Mouse (Mus musculus) large intestine, adult 2 months (tissue): Measurements from ENCODE around the gene Heatr1. TPM values are rescaled to one million over a fixed set of nuclear protein-coding genes. Genes with fewer than 3 reads are reported as not detected.

Experiments used
- polyA plus RNA-seq: library from polyadenylated mRNA; depleted of rRNA; stranded (reverse); fragments of >200 nt; gene quantifications from 2 replicates; pipeline ENCODE4 v1.2.3, GENCODE M21; 2012; rRNA removed

Gene Heatr1
- polyA plus RNA-seq, 1 experiment: 11.1 TPM

Other genes starting within 250 kb of the Heatr1 start
- 2.0 and 2.8 TPM in 2 replicates for gene Mtr, start 136.9 kb upstream of the Heatr1 start, polyA plus RNA-seq
- 5.2 and 7.6 TPM in 2 replicates for gene Actn2, start 54.3 kb upstream of the Heatr1 start, polyA plus RNA-seq
- 29.1 and 48.6 TPM in 2 replicates for gene Lgals8, start 69.9 kb downstream of the Heatr1 start, polyA plus RNA-seq
- gene Edaradd, start 125.4 kb downstream of the Heatr1 start, polyA plus RNA-seq: 0.20 and 0.33 TPM in 2 replicates
- 2.3 and 2.5 TPM in 2 replicates for gene Ero1lb, start 170.8 kb downstream of the Heatr1 start, polyA plus RNA-seq